ENCODE assay signal across 8 mouse cellular contexts in the genomic region with DNA sequence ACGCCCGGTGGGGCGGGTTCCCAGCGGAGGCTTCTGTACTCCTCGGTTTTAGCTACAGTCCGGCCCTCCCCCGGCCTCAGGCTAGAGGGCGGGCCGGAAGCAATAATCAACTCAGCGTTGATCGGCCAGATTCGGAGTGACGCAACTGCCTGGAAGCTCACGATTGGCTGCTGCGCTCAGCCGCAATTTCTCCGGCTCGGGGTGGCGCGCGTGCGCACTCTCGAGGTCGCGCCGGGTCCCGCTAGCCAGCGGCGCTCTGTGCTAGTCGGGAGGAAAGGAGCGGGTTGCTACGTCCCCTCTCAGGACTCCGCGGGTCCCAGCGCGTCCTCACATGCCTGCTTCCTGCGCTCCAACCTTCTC. TPM values are rescaled to one million over a fixed set of nuclear protein-coding genes. Genes with fewer than 3 reads are reported as not detected.
DNase-seq lines count a peak whose midpoint lies in the region; ATAC-seq lines count a peak whose summit lies in the region.

Tecpr1 (minus strand) TSS at position 113 of the 360 bp plus-strand sequence.

- H3K4me2 ChIP-seq in hindbrain, embryonic 16.5 days (ENCODE audit: low read length) = peak within 1 kb of the TSS; percentile 94

- H3K9ac ChIP-seq in hindbrain, embryonic 16.5 days (ENCODE audit: low read depth, low read length) = peak within 1 kb of the TSS; percentile 74

- peaks cover 13% of the 10 kb centered on the region for H3K4me1 ChIP-seq in hindbrain, embryonic 16.5 days (ENCODE audit: control insufficient read depth, insufficient read depth, low read depth, low read length)

- no peaks in the 10 kb centered on the region for H3K9me3 ChIP-seq in hindbrain, embryonic 16.5 days (ENCODE audit: control insufficient read depth, low read length)

- peak within 1 kb of the TSS; percentile 74 for H3K27ac ChIP-seq in hindbrain, embryonic 16.5 days (ENCODE audit: low read depth, low read length)
- H3K27ac ChIP-seq in macrophage = peak within 1 kb of the TSS; percentile 97

- H3K79me2 ChIP-seq in macrophage (ENCODE audit: inconsistent target) = peaks cover 66% of the 10 kb centered on the region

- peak; percentile 98 for ATAC-seq in hindbrain, embryonic 16.5 days

- WGBS in hindbrain, embryonic 16.5 days = under 1% methylated on average over 37 of the region's 37 CpGs
- 0% methylated on average over 36 of the region's 37 CpGs for WGBS in macrophage (ENCODE audit: missing documents)

- peak; percentile 83 for DNase-seq in WW6 (ENCODE audit: low read depth, low spot score)
- DNase-seq in cerebellum, postnatal 4 days (ENCODE audit: low spot score in 2 of 2) = peak; percentile 87 to 94
- DNase-seq in gastrocnemius, adult 18-20 months (ENCODE audit: low spot score) = peak; percentile 94
- DNase-seq in left cerebral cortex, adult 18-20 months (ENCODE audit: low spot score in 2 of 2) = peak; percentile 93 to 97
- DNase-seq in right cerebral cortex, adult 18-20 months = peak; percentile 97
- peak; percentile 95 for DNase-seq in urinary bladder, postnatal 14 days (ENCODE audit: low spot score)

- no peaks in the 10 kb centered on the region for H3K36me3 ChIP-seq in hindbrain, embryonic 16.5 days (ENCODE audit: control insufficient read depth, insufficient read depth, low read length)
- peaks cover 12% of the 10 kb centered on the region; the same call in 1 of the 2 replicates for H3K36me3 ChIP-seq in macrophage (ENCODE audit: inconsistent target)

- peak within 1 kb of the TSS; percentile 52 for H3K4me3 ChIP-seq in hindbrain, embryonic 16.5 days (ENCODE audit: low read length)
- H3K4me3 ChIP-seq in macrophage (ENCODE audit: inconsistent target) = peak within 1 kb of the TSS; percentile 95

- no peaks in the 10 kb centered on the region for H3K27me3 ChIP-seq in hindbrain, embryonic 16.5 days (replicated peaks; ENCODE audit: control insufficient read depth, insufficient read depth, low read length)

RNA-seq across cellular contexts. Expression of gene Tecpr1, which starts in this region (rescaled TPM):
- total RNA-seq in gastrocnemius, adult 18-20 months (2021) = 10 to 100 TPM; 14.1 to 16.0 TPM
- 41.8 and 45.8 TPM in 2 replicates for polyA plus RNA-seq in hindbrain, embryonic 16.5 days (2015; fragmentation: Nextera tagmentation; extraction: Ambion mirVana)
- 10 to 100 TPM; 91.9 to 92.5 TPM for total RNA-seq in left cerebral cortex, adult 18-20 months (2021)
- total RNA-seq in macrophage (2018; cell fraction: chromatin; rRNA removed) = 1,000 to 10,000 TPM in 9 of 26 experiments, 100 to 1,000 TPM in 17; 169 to 1,925 (median 703) TPM
- 100 to 1,000 TPM in 18 of 26 experiments, 10 to 100 TPM in 8; 66.8 to 322 (median 143) TPM for total RNA-seq in macrophage (2018; cell fraction: cytosol; rRNA removed)
- 1,000 to 10,000 TPM in 5 of 26 experiments, 100 to 1,000 TPM in 21; 163 to 1,406 (median 471) TPM for total RNA-seq in macrophage (2018; cell fraction: nucleus; rRNA removed)
- polyA plus RNA-seq in macrophage (2018) = 61.4 to 244 TPM (median 121 TPM) in 3 replicates

Comparison
In these comparisons a context has a peak if more than half of its experiments do, and no peak if none do; other contexts are left out.
1. Peak in every context shown above with its lines: DNase-seq, ATAC-seq, H3K4me3 ChIP-seq and H3K27ac ChIP-seq.
2. RNA of gene Tecpr1 (total RNA-seq): 91.9 to 92.5 TPM in left cerebral cortex, adult 18-20 months; 14.1 to 16.0 TPM in gastrocnemius, adult 18-20 months; every median in the first group is over 4 times any median in the second.